In genomic region chr15:77933770-77934169, GRCm38 (mm10) we compare ENCODE assay signal across 8 mouse cellular contexts. TPM values are rescaled to one million over a fixed set of nuclear protein-coding genes. Genes with fewer than 3 reads are reported as not detected.
DNase-seq lines count a peak whose midpoint lies in the region; ATAC-seq and TF ChIP-seq lines count a peak whose summit lies in the region.

No protein-coding gene starts in this region.

- H3K9ac ChIP-seq in forebrain, postnatal 0 days: peak overlapping the region; percentile 36; the same call in 1 of the 2 replicates
- H3K9ac ChIP-seq in neural tube, embryonic 15.5 days (replicated peaks): peak overlapping the region; percentile 40

- peak; percentile 7 for ATAC-seq in forebrain, postnatal 0 days
- no peak for ATAC-seq in neural tube, embryonic 15.5 days (ENCODE audit: low FRiP score)

- H3K4me3 ChIP-seq in forebrain, postnatal 0 days (ENCODE audit: low read depth, low read length): peak overlapping the region; percentile 14
- peak overlapping the region; percentile 20 for H3K4me3 ChIP-seq in layer of hippocampus, adult 2 months
- H3K4me3 ChIP-seq in lung, adult 2 months (replicated peaks; ENCODE audit: extremely low read depth, low read depth, low read length): no peak overlapping the region
- peak overlapping the region; percentile 22; the same call in 1 of the 2 replicates for H3K4me3 ChIP-seq in neural tube, embryonic 15.5 days (replicated peaks)

- H3K4me2 ChIP-seq in forebrain, postnatal 0 days (ENCODE audit: low read depth): peak overlapping the region; percentile 43
- peak overlapping the region; percentile 54 for H3K4me2 ChIP-seq in neural tube, embryonic 15.5 days

- TF ChIP-seq CTCF in forebrain, postnatal 0 days (IDR thresholded peaks at IDR 0.05; ENCODE audit: low read depth): peak; percentile 99
- peak; percentile 97 for TF ChIP-seq CTCF in layer of hippocampus, adult 2 months (conservative IDR thresholded peaks at IDR 0.05)
- peak; percentile 98 for TF ChIP-seq CTCF in lung, adult 2 months (IDR thresholded peaks at IDR 0.05; ENCODE audit: insufficient read depth, low read length)

- WGBS in forebrain, postnatal 0 days: 2% methylated on average over 14 of the region's 14 CpGs
- WGBS in lung, adult 2 months: 2% methylated on average over 14 of the region's 14 CpGs
- WGBS in neural tube, embryonic 15.5 days: under 1% methylated on average over 14 of the region's 14 CpGs

- H3K27me3 ChIP-seq in forebrain, postnatal 0 days (ENCODE audit: insufficient read depth, low read length): no peaks in the 10 kb centered on the region
- no peaks in the 10 kb centered on the region for H3K27me3 ChIP-seq in neural tube, embryonic 15.5 days (replicated peaks)

- H3K4me1 ChIP-seq in forebrain, postnatal 0 days (ENCODE audit: insufficient read depth): peaks cover 28% of the 10 kb centered on the region
- peaks cover 9% of the 10 kb centered on the region; the same call in 1 of the 2 replicates for H3K4me1 ChIP-seq in lung, adult 2 months (ENCODE audit: control insufficient read depth, insufficient read depth, low read length)
- H3K4me1 ChIP-seq in neural tube, embryonic 15.5 days: peaks cover 24% of the 10 kb centered on the region

- peak; percentile 91 for DNase-seq in ES-CJ7 (ENCODE audit: low read depth, low spot score)
- DNase-seq in cerebellum, adult 18-20 months: peak; percentile 99 to 100
- DNase-seq in forebrain, postnatal 0 days: peak; percentile 96
- DNase-seq in heart, postnatal 4 days: peak; percentile 100
- DNase-seq in layer of hippocampus, adult 2 months (ENCODE audit: low spot score in 2 of 2): peak; percentile 94 to 100
- DNase-seq in lung, adult 2 months: peak; percentile 100
- peak; percentile 99 for DNase-seq in testis, postnatal 10 days (ENCODE audit: low spot score)

- H3K9me3 ChIP-seq in forebrain, postnatal 0 days (ENCODE audit: low read length): no peaks in the 10 kb centered on the region
- no peaks in the 10 kb centered on the region for H3K9me3 ChIP-seq in neural tube, embryonic 15.5 days (replicated peaks)

- TF ChIP-seq POLR2A in lung, adult 2 months (IDR thresholded peaks at IDR 0.05; ENCODE audit: borderline replicate concordance, extremely low read depth, low read depth, low read length): 0 out of 2 replicates have a peak, but pooled peaks have one; percentile 11

- peak overlapping the region; percentile 84 for H3K27ac ChIP-seq in forebrain, postnatal 0 days (ENCODE audit: low read depth, low read length)
- peak overlapping the region; percentile 85 for H3K27ac ChIP-seq in layer of hippocampus, adult 2 months
- no peak overlapping the region for H3K27ac ChIP-seq in neural tube, embryonic 15.5 days (replicated peaks)

- no peaks in the 10 kb centered on the region for H3K36me3 ChIP-seq in forebrain, postnatal 0 days (ENCODE audit: insufficient read depth)
- H3K36me3 ChIP-seq in neural tube, embryonic 15.5 days: no peaks in the 10 kb centered on the region

RNA-seq across cellular contexts. Expression of gene Txn2, which starts 5.0 kb away (rescaled TPM):
- total RNA-seq in forebrain, postnatal 0 days (2014; rRNA removed): 35.8 and 36.5 TPM in 2 replicates
- 200 and 227 TPM in 2 replicates for polyA plus RNA-seq in forebrain, postnatal 0 days (2015; fragmentation: Nextera tagmentation; extraction: Ambion mirVana)
- 100 to 1,000 TPM; 192 to 198 TPM for total RNA-seq in heart, postnatal 4 days (2021)
- total RNA-seq in layer of hippocampus, adult 2 months (2021): 100 to 1,000 TPM; 119 to 136 TPM
- polyA plus RNA-seq in lung, adult 2 months (2012; rRNA removed): 138 and 165 TPM in 2 replicates
- polyA plus RNA-seq in neural tube, embryonic 15.5 days (2015; fragmentation: Nextera tagmentation; extraction: Ambion mirVana): 193 and 217 TPM in 2 replicates

RNA-seq across cellular contexts. Expression of gene Foxred2, which starts 22.8 kb away (rescaled TPM):
- total RNA-seq in forebrain, postnatal 0 days (2014; rRNA removed): 24.5 and 26.9 TPM in 2 replicates
- polyA plus RNA-seq in forebrain, postnatal 0 days (2015; fragmentation: Nextera tagmentation; extraction: Ambion mirVana): 9.4 and 10.6 TPM in 2 replicates
- total RNA-seq in heart, postnatal 4 days (2021): under 1 TPM; 0.18 to 0.29 TPM
- total RNA-seq in layer of hippocampus, adult 2 months (2021): 10 to 100 TPM; 11.1 to 11.7 TPM
- polyA plus RNA-seq in lung, adult 2 months (2012; rRNA removed): 1.8 and 2.4 TPM in 2 replicates
- 8.4 and 9.3 TPM in 2 replicates for polyA plus RNA-seq in neural tube, embryonic 15.5 days (2015; fragmentation: Nextera tagmentation; extraction: Ambion mirVana)

RNA-seq across cellular contexts. Expression of gene Eif3d, which starts 36.8 kb away (rescaled TPM):
- total RNA-seq in forebrain, postnatal 0 days (2014; rRNA removed): 165 and 167 TPM in 2 replicates
- 130 and 165 TPM in 2 replicates for polyA plus RNA-seq in forebrain, postnatal 0 days (2015; fragmentation: Nextera tagmentation; extraction: Ambion mirVana)
- total RNA-seq in heart, postnatal 4 days (2021): 100 to 1,000 TPM; 113 to 115 TPM
- total RNA-seq in layer of hippocampus, adult 2 months (2021): 100 to 1,000 TPM in 1 of 2 experiments, 10 to 100 TPM in 1; 94.7 to 103 TPM
- polyA plus RNA-seq in lung, adult 2 months (2012; rRNA removed): 62.7 and 91.2 TPM in 2 replicates
- 156 and 166 TPM in 2 replicates for polyA plus RNA-seq in neural tube, embryonic 15.5 days (2015; fragmentation: Nextera tagmentation; extraction: Ambion mirVana)

Comparison
In these comparisons a context has a peak if more than half of its experiments do, and no peak if none do; other contexts are left out.
1. RNA of gene Foxred2, which starts 22.8 kb away (total RNA-seq): 24.5 to 26.9 TPM in forebrain, postnatal 0 days and 11.1 to 11.7 TPM in layer of hippocampus, adult 2 months; 0.18 to 0.29 TPM in heart, postnatal 4 days; every median in the first group is over 4 times any median in the second.
2. Peak in every context shown above with its lines, with median percentiles within 50 percentile points of each other: DNase-seq and CTCF ChIP-seq.